Mouse (Mus musculus) neural tube, embryonic 11.5 days (tissue): ENCODE measurements around the gene Rgs12. TPM values are rescaled to one million over a fixed set of nuclear protein-coding genes. Genes with fewer than 3 reads are reported as not detected.
A peak's percentile ranks its signal among the peaks of the same experiment; 100 is the strongest.

Experiments
- ATAC-seq: fragments of 200-750 bp; cut with Nextera tagmentation; 2 replicates; pipeline ENCODE4 v1.8.0; 2017; ENCODE audit warnings: moderate number of reproducible peaks, mild to moderate bottlenecking, moderate TSS enrichment, moderate library complexity; ENCODE audit not compliant: insufficient read depth, low FRiP score, low TSS enrichment
- DNase-seq: peaks from one replicate; pipeline ENCODE4 v3.0.0-alpha.2; 2015; ENCODE audit warnings: low spot score
- H3K27ac ChIP-seq: fragments of 300-500 bp; sonication (generic); 2 replicates; pipeline ENCODE4 v1.5.1; 2014; ENCODE audit warnings: low read depth, mild to moderate bottlenecking, low read length
- H3K27me3 ChIP-seq: fragments of 300-500 bp; sonication (generic); 2 replicates; pipeline ENCODE4 v1.6.1; 2014; ENCODE audit warnings: mild to moderate bottlenecking, low read length, mixed read lengths; ENCODE audit not compliant: control insufficient read depth, insufficient read depth
- H3K36me3 ChIP-seq: fragments of 300-500 bp; sonication (generic); 2 replicates; pipeline ENCODE4 v1.6.1; 2014; ENCODE audit warnings: mild to moderate bottlenecking, low read length, moderate library complexity, mixed read lengths; ENCODE audit not compliant: control insufficient read depth, insufficient read depth
- H3K4me1 ChIP-seq: fragments of 300-500 bp; sonication (generic); 2 replicates; pipeline ENCODE4 v1.6.1; 2014; ENCODE audit warnings: low read length, mixed read lengths; ENCODE audit not compliant: control insufficient read depth, insufficient read depth
- H3K4me2 ChIP-seq: fragments of 300-500 bp; sonication (generic); 2 replicates; pipeline ENCODE4 v1.6.1; 2014; ENCODE audit warnings: low read depth, mild to moderate bottlenecking, moderate library complexity
- H3K4me3 ChIP-seq: fragments of 300-500 bp; sonication (generic); 2 replicates; pipeline ENCODE4 v1.5.1; 2014; ENCODE audit warnings: low read depth, low read length
- H3K9ac ChIP-seq: fragments of 300-500 bp; sonication (generic); 2 replicates; pipeline ENCODE4 v1.6.1; 2014; ENCODE audit warnings: mild to moderate bottlenecking, low read length
- H3K9me3 ChIP-seq: fragments of 300-500 bp; sonication (generic); 2 replicates; pipeline ENCODE4 v1.6.1; 2016; ENCODE audit warnings: low read length; ENCODE audit not compliant: control insufficient read depth
- WGBS: fragments of 180-500 bp; shearing (Covaris S2); extraction: QIAGEN DNeasy Blood & Tissue Kit; methylation state at CpG from one replicate; pipeline ENCODE4 v1.1.7; 2014; 5-methylcytosine and 5-hydroxymethylcytosine counted together
- polyA plus RNA-seq: library from polyadenylated mRNA; unstranded; fragments of >200 nt; fragmentation: Nextera tagmentation; extraction: Ambion mirVana; gene quantifications from 2 replicates; pipeline ENCODE4 v1.2.1, GENCODE M21; 2014

Rgs12 gene
- polyA plus RNA-seq, 1 experiment from 2014 or later: 39.5 TPM

DNA sequence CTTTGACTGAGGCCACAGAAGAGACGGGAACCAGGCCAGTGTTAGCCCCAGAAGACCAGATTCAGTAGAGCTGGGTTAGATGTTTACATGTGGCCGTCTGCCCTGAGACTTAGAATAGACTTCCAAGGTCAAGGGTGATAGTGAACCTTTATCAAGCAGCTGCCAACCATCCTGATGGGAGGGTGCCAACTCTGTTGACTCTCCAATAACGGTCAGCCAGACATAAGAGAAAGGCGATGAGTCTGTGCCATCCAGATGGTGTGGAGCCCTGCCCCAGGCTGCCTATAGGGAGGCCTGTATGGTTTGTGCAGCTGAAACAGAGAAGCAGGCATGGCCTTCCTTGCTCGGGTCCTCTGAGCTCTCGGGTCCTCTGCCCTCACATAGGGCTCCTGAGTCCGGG lies 24.7 kb upstream of the Rgs12 start:
- H3K27ac ChIP-seq: no peak overlapping the region
- no peaks in the 10 kb centered on the region for H3K36me3 ChIP-seq
- H3K4me2 ChIP-seq: no peak overlapping the region
- WGBS: 92% methylated on average over 7 of the region's 7 CpGs
- no peaks in the 10 kb centered on the region for H3K27me3 ChIP-seq
- DNase-seq (no peak), ATAC-seq (no peak)
- H3K9me3 ChIP-seq: no peaks in the 10 kb centered on the region
- H3K9ac ChIP-seq: no peak overlapping the region
- no peaks in the 10 kb centered on the region; the same call in 1 of the 2 replicates for H3K4me1 ChIP-seq
- no peak overlapping the region for H3K4me3 ChIP-seq

DNA sequence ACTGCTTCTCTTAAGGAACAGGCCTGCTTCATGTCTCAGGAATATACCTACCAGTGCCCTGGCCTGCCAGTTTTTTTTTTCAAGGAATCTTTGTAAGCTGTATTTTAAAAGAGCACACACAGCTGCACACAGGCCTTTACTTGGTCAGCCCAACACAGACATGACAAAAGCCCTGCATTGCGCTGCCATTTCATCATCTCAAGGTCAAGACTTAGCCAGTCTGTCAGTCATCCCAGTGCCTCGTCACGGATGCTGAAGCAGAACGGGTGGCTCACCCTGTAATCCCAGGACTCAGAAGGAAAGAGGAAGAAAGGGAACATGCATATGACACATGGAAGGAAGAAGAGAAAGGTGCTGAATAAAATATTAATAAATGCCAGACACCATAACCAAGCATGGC lies 21.6 kb upstream of the Rgs12 start:
- H3K4me1 ChIP-seq: no peaks in the 10 kb centered on the region; the same call in 1 of the 2 replicates
- no peak overlapping the region for H3K4me3 ChIP-seq
- H3K27ac ChIP-seq: no peak overlapping the region
- WGBS: 91% methylated on average over 4 of the region's 4 CpGs
- DNase-seq (no peak), ATAC-seq (no peak)
- no peak overlapping the region for H3K9ac ChIP-seq
- no peaks in the 10 kb centered on the region for H3K27me3 ChIP-seq
- H3K4me2 ChIP-seq: no peak overlapping the region
- H3K36me3 ChIP-seq: no peaks in the 10 kb centered on the region
- H3K9me3 ChIP-seq: no peaks in the 10 kb centered on the region

GRCm38 (mm10) chr5:34930151-34930975 lies 18.9 kb upstream of the Rgs12 start:
- Histone ChIP-seq H3K27ac (no peak overlapping the region), H3K27me3 (no peaks in the 10 kb centered on the region), H3K4me1 (no peaks in the 10 kb centered on the region), H3K4me3 (no peak overlapping the region), H3K9ac (no peak overlapping the region), H3K36me3 (no peaks in the 10 kb centered on the region), H3K4me2 (no peak overlapping the region), H3K9me3 (no peaks in the 10 kb centered on the region)
- WGBS: 75% methylated on average over 9 of the region's 9 CpGs
- no peak for ATAC-seq
- DNase-seq: no peak

DNA sequence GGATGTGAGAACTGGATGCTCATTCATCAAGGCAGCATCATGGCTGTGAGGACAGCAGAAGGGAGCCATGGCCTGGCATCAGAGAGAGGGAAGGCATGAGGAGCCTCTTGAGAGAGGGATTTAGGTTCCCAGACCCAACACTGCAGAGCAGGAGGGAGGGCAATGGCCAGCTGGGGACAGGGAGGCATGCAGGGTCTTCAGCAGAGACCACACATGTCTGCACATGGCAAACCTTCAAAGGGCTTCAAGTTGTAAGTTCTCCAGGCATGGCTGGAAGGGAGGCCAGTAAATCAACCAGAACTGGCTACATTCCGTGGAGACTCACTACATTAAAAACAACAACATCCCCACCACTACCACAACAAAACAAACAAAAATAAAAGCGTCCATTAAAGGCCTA lies 18.2 kb upstream of the Rgs12 start:
- Histone ChIP-seq H3K36me3 (no peaks in the 10 kb centered on the region), H3K4me3 (no peak overlapping the region), H3K27ac (no peak overlapping the region), H3K9me3 (no peaks in the 10 kb centered on the region), H3K27me3 (no peaks in the 10 kb centered on the region), H3K4me2 (no peak overlapping the region), H3K4me1 (no peaks in the 10 kb centered on the region), H3K9ac (no peak overlapping the region)
- no peak for DNase-seq
- no peak for ATAC-seq
- 62% methylated on average over 2 of the region's 2 CpGs for WGBS

DNA sequence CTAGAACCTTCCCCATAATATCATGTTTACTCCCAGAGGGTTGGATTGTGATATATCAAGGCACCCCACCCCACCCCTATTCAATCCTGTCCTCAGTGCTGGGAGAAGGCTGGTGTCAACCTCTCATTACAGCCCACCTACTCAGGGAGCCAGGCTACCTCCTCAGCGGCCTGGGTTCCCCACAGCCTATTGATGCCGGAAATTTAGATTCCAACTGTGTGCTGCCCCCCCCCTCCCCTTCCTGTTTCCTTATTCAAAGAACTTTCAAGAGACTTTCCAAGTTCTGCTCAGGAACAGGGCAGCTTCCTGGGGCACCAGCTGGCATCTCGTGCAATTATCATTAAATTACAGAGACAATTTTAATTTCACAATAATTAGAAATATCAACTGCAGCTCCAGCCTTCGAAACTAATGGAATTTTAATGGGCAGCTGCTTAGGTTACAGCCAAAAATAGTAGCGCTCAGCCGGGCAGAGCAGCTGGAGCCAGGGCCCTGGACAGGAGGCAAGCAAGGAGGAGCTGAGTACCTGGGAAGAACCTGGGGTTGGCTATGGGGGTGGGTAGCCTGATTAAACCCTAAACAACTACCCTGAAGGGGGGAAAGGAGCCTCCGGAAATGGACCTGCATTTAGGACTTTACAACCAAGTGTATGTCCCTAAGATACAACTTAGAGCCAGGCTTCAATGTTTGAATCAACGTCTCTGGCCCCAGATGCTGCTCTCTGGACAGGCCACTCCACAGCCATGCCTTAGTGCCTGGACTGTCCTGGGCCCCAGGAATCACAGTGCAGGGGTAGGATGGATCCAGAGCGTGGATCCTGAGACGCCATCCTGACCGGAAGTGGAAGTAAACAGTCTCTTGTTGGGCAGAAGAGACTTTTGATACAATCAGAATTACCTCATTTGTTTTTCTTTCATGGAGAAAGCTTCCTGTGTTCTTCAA lies 17.5 kb upstream of the Rgs12 start:
- Histone ChIP-seq H3K4me3 (no peak overlapping the region), H3K4me2 (no peak overlapping the region), H3K4me1 (no peaks in the 10 kb centered on the region), H3K27me3 (no peaks in the 10 kb centered on the region), H3K36me3 (no peaks in the 10 kb centered on the region), H3K9me3 (no peaks in the 10 kb centered on the region), H3K9ac (no peak overlapping the region), H3K27ac (peak overlapping the region; percentile 36; the same call in 1 of the 2 replicates)
- 66% methylated on average over 11 of the region's 11 CpGs for WGBS
- DNase-seq: no peak
- ATAC-seq: no peak

DNA sequence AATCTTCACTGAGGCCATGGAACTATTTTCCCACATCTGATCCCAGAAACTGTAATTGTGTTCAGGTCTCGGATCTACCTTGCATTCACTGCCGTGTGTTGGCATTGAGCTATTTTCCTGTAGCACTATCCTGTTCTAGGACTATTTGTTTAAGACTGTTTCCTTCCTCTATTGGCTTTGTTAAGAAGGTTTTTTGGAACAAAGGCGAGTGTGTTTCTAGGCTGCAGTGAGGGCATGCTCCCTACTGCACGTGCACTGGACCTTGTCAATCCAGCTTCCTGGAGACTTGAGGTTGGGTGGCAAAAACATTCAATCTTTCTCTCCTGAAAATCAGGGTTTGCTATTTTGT lies 16.8 kb upstream of the Rgs12 start:
- H3K27me3 ChIP-seq: no peaks in the 10 kb centered on the region
- DNase-seq: no peak
- H3K9ac ChIP-seq: no peak overlapping the region
- no peak overlapping the region for H3K4me2 ChIP-seq
- 48% methylated on average over 4 of the region's 4 CpGs for WGBS
- no peaks in the 10 kb centered on the region for H3K4me1 ChIP-seq
- H3K4me3 ChIP-seq: no peak overlapping the region
- no peak for ATAC-seq
- H3K27ac ChIP-seq: peak overlapping the region; percentile 36; the same call in 1 of the 2 replicates
- no peaks in the 10 kb centered on the region for H3K9me3 ChIP-seq
- H3K36me3 ChIP-seq: no peaks in the 10 kb centered on the region

DNA sequence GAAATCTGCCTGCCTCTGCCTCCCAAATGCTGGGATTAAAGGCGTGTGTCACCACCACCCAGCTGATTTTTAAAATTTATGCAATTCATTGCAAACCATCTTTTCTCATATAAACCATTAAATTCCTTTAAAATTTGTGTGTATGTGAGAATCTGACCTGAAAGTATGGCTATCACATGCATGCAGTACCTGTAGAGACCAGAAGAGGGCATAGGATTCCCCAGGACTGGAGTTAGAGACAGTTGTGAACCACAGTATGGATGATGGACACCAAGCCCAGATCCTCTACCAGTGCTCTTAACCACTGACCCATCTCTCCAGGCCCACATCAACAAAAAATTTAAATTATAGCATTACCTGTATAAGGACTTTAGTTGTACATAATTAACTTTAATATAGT lies 15.8 kb upstream of the Rgs12 start:
- H3K4me2 ChIP-seq: no peak overlapping the region
- 92% methylated on average over 1 of the region's 1 CpGs for WGBS
- H3K4me1 ChIP-seq: no peaks in the 10 kb centered on the region
- H3K9ac ChIP-seq: no peak overlapping the region
- no peak overlapping the region for H3K27ac ChIP-seq
- no peaks in the 10 kb centered on the region for H3K36me3 ChIP-seq
- H3K27me3 ChIP-seq: no peaks in the 10 kb centered on the region
- no peaks in the 10 kb centered on the region for H3K9me3 ChIP-seq
- ATAC-seq: no peak
- H3K4me3 ChIP-seq: no peak overlapping the region
- DNase-seq: no peak

DNA sequence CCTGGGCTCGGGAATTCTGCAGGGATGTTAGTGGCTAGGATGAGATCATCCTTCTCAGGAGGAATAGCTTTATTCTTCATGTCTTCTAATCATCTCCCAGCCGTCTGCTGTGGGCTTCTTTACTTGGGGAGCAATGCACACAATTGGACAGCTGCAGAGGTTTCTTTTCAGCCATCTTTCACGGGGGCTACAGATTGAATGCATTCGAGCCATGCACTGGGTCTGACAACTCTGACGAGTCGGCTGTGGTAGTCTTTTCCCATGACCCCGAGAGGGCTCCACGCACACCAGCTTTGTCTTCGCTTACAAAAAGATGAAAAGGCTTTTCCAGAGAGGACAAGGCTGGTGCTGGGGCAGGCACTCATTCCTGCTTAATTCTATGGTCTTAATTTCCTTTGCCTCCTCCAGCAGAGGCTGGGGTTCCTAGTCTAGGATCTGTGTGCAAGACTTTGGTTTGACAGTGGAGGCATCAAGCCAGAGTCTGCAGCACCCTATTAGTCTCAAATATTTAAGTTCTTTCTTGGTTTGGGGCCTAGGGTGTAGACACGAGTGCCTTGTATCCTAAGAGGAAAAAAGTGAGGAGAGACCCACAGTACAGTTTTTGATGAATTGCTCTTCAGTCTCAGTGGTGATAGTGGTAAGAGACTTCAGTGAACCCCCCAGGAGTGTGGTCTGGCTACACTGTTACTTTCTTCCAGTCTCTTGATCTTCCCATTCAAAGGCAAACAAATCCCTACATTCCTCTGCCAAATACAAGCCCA lies 7.4 kb upstream of the Rgs12 start:
- ATAC-seq: peak; percentile 77

More for the DNA sequence above, 7.4 kb upstream of the Rgs12 start:
- H3K9ac ChIP-seq: no peak overlapping the region
- H3K27me3 ChIP-seq: no peaks in the 10 kb centered on the region
- 41% methylated on average over 10 of the region's 10 CpGs for WGBS
- no peak overlapping the region for H3K4me2 ChIP-seq
- H3K9me3 ChIP-seq: no peaks in the 10 kb centered on the region
- H3K36me3 ChIP-seq: no peaks in the 10 kb centered on the region
- no peaks in the 10 kb centered on the region for H3K4me1 ChIP-seq
- peak overlapping the region; percentile 63 for H3K27ac ChIP-seq
- H3K4me3 ChIP-seq: no peak overlapping the region
- peak; percentile 69 for DNase-seq
